Mouse (Mus musculus): ENCODE measurements around the gene C77080.

C77080 gene

DNA sequence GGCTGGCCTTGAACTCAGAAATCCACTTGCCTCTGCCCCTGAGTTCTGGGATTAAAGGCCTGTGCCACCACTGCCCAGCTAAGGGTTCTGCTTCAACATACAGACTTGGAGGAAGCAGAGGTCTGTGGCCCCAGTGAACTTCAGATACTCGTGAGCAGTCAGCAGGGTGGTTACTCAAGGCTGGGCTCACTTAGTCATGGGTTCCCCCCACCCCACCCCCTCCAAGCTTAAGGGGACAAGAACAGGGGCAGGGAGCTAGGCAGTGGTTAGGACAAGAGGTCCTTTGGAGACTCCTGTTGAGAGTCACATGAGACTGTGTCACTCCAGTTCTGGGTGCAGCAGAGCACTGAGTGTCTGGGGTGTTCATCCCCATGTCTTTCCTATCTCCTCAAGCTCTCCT is 7.5 kb upstream of the C77080 start:
- no peak for DNase-seq (ENCODE audit: low read depth, low spot score)

DNA sequence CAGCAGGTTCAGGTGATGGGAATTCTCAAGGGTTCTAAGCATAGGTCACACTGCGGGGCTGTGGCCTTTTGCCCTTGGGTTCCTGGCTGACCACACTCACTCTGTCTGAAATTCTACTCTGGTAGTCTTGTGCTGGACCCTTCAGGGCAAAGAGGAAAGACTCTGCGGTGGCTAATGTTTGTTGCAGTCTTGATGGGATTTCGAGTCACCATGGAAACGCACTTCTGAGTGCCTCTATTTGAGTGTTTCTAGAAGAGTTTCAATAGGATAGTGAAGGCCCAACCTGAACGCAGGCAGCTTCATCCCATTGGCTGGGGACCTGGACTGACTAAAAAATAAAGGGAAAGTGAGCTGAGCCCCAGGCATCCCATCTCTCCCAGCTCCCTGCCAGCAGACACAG is 5.6 kb upstream of the C77080 start:
- DNase-seq (ENCODE audit: low read depth, low spot score) = no peak

DNA sequence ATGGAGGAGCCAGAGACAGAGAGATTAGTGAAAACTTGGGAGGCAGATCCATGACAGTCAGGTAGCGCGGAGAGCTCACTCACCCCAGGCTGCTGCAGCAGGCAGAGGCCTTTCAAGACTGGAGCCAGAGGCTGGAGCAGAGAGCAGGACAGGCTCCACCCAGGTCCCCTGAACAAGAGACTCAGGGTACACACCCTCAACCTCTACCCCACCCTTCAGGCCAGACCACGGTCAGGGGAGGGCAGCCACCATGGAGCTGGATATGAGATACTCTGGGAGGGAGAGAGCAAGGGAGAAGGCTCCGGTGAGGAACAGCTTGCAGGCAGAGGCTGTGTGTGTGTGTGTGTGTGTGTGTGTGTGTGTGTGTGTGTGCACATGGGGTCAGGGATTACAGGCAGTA is 5.0 kb upstream of the C77080 start:
- DNase-seq (ENCODE audit: low read depth, low spot score) = no peak

DNA sequence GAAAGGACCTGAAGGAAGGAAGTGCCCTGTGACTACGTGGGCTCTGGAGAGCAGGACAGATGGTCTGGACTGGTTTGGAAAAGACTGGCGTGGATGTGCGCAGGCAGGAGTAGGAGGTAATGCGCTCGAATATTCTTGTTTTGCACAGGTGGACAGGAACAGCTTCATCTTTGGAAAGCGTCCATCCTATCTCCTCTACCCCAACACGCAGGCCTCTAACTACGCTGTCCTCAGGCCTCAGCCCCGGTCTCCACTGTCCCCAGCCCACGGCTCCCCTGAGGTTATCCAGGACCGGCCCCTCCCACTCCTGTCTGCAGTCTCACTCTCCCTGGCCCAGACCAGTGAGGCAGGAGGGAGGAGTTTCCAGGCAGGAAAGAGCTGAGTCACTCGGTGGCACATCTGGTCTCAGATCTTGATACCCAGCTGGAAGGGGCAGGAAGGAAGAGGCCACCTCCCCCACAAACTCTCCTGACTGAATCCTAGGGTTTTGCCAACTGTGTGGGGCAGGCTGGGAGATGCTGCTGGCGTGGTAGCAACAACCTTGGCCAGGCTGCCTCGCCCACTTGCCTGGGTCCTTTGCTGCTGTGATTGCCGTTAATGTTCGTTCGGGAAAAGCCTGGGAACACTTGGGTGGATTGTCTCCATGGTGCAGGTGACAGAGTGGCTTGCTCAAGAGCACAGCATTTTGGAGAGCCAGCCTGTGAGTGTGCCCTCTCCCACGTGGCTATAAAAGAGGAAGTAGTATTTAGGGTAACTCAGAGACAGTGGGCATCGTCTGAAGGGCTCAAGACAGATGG is 2.2 kb upstream of the C77080 start:
- peak; percentile 88 for DNase-seq (ENCODE audit: low read depth, low spot score)

DNA sequence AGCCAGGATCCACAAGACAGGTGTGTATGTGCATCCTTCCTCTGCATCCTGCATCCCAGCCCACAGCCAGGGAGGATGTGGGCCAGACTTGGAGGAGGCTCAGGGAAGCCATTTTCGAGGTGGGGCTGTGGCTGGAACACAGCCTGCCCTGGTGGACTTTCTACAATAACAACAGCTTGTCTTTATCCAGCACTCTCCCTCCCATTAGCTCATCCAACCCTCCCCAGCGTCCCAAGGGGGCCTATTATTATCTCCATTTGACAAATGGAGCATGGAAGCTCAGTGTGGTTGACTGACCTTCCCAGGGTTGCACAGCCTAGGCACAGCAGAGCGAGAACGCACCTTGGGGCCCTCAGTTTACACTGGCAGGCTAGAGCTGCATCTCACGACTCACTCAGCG is 526 bp downstream of the C77080 start:
- DNase-seq (ENCODE audit: low read depth, low spot score) = peak; percentile 54

DNA sequence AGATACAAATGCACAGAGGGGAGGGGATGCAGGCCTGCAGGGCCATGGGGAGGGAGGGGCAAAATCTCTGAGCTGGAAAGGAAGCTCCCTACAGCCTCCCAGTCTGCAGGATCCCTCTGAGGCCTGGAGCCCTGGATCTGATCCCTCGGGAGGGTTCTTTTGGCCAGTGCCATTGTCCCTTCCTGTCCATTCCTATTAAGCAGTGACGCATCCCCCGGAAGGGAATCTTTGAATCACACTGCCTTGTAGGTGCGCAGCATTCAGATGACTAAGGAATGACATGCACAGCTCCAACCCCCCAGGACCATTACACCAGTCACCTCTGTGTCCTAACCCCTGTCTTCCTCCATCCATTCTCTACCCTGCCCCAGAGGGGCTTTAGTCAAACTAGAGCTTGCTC is 2.1 kb downstream of the C77080 start:
- DNase-seq (ENCODE audit: low read depth, low spot score) = peak; percentile 37

DNA sequence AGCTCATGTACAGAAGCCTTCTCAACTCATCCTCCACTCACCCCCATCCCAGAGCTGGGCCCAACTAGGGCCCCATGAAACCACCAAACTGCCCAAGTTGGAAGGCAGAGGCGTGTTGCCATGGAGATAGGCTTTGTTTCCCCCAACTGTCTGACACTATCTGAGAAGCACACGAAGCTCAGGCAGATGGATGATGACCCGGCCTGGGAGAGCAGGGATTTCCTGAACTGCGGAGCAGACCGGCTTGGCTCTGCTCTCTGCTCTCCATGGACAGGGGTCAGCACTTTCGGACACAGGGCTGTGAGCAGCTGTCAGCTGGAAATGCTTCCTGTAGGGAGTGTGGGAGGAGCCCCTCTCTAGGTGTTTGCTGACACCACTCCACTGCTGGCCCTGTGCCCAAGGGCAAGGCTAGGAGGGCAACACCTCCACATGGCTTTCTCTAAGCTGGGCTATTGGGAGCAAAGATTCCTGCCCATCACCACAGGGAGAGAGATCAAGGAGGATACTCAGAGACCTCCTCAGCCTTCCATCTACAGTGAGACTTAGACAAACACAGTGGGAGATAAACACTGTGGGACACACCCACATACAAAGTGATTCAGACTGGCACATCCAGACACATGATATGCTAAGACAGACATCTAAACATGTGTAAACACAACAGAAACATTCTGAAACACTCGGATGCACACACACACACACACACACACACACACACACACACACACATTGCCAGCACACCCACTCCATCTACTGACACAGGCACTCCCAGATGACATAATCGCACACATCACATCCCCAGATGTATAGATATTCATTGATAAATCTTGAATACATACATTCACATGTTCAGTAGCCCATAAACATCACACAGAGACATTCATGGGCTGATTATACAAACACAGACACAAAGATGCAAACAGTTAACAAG is 4.5 kb downstream of the C77080 start:
- peak; percentile 33 for DNase-seq (ENCODE audit: low read depth, low spot score)

DNA sequence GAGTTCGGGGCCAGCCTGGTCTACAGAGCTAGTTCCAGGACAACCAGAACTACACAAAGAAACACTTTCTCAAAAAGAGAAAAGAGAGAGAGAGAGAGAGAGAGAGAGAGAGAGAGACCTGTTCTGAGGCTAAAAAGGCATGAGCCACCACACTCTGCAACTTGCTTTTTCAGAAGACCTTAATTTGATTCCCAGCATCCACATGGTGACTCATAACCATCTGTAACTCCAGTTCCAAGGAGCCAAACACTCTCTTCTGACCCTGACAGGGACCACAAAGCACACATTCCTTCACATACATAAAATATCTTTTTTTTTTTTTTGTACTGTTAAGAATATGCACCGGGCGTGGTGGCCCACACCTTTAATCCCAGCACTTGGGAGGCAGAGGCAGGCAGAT is 6.6 kb downstream of the C77080 start:
- no peak for DNase-seq (ENCODE audit: low read depth, low spot score)

DNA sequence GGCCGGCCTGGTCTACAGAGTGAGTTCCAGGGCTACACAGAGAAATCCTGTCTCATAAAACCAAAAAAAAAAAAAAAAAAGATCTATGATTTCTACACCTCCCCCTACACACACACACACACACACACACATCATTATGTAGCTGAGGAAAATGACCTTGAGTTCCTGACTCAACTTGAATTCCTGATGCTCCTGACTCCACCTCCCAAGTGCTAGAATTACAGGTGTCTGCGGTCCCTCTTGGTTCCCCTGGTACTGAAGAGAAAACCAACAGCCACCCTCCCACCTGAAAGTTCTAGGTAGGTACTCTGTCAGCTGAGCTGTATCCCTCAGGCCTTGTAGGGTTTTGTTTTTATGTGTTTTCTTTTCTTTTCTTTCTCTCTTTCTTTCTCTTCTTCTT is 8.7 kb downstream of the C77080 start:
- DNase-seq (ENCODE audit: low read depth, low spot score) = peak; percentile 56

DNA sequence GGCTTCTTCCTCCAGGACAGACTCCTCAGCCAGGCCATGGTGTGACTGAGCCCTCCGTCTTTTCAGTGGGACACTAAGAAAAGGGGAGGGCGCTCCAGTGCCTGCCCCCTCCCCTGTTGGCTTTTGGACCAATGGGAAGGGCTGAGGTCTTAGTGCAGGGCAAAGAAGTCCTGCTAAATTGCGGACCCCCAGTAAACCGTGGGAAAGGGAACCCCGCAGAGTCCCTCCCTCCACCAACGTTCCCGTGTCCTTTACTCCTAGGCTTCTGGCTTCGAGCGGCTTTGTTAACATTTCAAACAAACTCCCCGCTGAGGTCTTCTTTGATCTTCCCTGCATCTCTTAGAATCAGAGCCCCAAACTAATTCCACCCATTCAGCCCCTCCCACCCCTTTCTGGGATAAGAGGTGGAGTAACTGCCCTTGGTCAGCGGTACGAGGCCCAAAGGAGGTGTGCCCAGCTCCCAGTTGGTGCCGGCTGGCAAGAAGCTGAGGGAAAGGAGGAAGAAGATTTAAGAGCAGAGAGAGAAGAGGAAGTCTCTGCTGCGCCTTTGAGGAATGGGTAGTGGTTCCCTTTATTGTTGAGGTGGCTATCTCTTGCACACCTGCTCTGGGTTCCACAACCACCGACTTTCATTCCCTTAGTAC is 9.6 kb downstream of the C77080 start:
- DNase-seq (ENCODE audit: low read depth, low spot score) = peak; percentile 94

DNA sequence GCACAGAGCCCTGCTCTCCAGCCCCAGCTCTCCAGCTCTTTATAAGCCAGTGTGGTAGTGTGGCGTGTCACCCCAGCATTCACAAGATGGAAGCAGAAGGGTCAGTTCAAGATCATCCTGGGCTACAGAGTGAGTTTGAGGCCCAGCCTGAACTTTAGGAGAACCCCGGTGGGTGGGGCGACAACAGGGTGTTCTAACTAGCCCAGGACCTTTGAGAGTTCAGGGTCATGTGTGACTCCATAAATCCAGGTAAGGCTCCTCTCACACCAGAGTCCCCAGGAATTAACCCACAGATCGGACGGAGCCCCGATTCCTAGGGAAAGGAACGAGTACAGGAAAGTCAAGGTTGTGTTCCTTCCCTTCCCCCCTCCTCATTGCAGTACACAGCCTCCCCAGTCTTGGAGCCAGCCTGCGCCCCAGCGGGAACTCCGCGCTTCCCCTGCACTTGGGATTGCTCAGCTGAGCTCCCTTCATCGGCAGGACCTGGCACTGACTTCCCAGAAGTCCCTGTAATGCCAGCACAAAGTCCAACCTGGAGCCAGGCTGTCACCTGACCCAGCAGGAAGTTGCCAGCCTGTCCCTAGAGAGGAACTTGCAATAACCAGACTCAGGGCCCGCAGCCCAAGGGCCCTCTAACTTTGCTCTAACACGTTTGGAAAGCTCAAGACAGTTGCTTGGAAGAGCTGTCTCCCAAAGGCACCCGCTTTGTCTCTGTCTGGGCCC is 10.3 kb downstream of the C77080 start:
- DNase-seq (ENCODE audit: low read depth, low spot score) = peak; percentile 85

DNA sequence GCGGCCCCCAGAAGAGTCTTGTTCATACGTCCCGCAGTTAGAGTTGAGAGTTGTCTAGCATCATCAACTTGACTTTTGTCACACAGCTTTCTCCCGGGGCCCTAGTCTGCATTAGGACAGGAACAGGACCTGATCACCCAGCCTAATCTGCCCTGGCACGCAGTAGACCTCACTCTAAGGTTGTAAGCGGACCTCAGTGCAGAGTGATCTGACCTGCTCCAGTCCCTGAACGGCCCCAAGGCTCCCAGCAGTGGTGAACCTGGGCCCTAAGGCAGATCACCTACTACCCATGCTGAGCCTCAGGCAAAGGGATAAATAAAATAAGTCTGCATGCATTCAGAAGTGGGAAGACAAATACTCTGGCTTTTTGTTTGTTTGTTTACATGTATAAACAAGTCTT is 11.9 kb downstream of the C77080 start:
- DNase-seq (ENCODE audit: low read depth, low spot score) = no peak

DNA sequence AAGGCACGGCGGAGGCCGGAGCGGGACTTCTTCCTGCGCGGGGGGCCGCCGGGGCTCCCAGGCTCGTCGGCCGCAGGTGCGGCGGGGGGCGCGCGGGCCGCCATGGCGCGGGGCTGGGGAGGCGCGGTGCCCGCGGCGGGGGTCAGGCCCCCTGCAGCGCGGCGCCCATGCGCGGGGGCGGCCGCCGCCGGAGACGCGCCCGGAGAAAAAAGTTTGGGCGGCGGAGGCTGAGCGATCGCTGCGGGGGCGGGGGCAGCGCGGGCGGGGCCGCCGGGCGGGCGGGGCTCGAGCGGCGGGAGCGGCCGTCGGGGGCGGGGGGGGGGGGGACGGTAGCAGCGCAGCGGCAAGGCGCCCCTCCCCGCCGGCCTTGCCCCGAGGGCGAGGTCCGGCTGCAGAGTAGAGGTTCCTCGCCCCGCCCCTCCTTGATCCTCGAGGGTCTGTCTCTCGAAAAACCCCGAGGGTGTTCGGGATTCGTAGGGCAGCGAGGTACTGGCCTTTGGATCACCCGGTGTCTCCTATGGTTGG is 12.9 kb downstream of the C77080 start:
- peak; percentile 83 for DNase-seq (ENCODE audit: low read depth, low spot score)

DNA sequence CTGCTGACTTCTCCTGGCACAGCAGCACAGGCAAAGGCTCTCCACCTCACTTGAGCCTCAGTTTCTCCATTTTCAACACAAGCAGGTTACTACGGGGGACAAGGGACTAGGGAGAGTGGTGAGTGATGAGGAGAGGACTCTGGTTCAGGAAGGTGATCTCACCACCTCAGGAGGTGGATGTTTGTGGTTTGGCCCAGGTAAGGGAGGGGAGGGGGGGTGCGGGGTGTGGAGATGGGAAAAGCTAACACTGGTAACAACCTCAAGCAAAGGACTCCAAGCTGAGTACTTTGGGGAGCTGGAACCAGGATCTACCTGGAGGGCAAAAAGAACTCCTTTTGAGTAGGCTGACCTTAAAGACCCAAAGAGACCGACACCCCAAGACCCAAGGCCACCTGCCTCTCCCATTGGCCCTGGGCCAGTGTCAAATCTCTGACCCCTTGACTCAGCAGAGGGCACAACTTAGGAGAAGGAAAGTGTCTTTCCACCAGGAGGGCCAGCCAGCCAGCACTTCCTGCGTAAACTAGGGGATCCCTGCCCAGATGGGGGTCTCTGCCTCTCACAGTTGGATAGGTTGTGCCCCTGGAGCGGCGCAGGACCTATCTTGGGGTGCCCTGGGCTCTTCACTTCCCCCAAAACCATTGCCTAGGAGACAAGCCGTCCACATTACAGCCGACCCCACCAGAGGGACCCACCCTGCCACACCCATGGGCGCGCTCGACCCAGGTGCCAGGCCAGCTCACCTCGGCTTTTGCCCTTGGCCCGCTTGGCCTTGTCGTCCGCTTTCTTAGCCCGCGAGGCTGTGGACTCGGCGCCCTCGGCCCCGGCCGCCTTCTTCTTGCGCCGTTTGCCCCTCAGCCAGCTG is 13.6 kb downstream of the C77080 start:
- peak; percentile 51 for DNase-seq (ENCODE audit: low read depth, low spot score)

DNA sequence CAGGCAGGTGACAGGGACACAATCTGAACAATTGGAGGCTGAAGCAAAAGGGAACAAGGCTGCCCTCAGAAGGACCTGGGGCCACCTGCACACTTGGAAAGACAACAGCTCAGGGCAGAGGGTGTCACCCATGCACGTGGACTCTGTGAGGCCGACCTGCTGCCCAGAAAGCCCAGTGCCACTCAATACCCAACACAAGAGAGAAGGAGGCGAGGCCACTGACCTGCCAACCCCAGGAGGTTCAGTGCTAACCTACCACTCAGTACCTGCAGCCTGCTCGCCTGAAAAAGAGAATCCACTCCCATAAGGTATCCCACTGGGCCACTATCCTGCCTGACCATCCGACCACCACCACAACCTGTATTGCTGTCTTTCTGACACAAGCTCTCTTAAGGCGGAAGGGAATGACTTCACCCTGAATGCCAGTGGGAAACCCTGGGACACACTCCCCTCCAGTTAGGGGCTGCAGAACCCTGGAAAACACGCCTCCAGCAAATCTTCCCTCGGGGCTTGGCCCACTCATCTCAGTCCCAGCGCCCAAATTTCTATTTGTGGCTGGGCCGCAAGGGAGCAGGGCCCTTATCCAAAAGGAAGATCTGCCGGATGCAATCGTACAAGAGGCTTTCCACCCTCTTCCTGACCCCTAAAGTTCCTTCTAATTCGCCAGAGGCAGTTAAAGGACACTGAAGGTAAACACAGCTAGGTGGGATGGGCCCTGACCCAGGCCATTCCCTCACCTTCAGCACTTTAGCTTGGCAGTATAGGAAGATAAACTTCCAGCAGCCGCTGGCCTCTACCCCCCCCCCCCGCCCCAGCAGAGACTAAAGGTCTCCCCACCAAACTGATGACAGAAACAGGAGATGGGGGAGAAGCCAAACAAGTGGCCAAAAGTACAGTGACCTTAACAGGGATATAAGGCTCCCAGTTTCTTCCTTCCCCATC is 14.6 kb downstream of the C77080 start:
- no peak for DNase-seq (ENCODE audit: low read depth, low spot score)

DNA sequence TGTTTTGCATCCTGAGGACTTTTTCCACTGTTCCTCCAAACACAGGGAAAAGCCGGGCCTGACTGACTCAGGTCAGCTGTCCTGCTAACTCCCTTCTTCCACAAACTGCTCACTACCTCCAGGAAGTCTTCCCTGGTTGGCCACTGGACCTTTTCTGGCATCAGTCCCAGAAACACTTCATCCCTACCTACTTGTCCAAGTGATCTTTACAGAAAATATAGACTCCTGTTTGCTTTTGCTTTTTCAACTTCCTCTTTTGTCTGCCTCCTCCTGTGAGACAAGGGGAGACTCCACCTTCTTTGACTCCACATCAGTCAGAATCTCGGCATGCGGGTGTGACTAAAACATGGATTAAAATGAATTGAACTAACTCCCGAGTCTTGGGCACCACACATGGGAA is 16.4 kb downstream of the C77080 start:
- DNase-seq (ENCODE audit: low read depth, low spot score) = no peak

DNA sequence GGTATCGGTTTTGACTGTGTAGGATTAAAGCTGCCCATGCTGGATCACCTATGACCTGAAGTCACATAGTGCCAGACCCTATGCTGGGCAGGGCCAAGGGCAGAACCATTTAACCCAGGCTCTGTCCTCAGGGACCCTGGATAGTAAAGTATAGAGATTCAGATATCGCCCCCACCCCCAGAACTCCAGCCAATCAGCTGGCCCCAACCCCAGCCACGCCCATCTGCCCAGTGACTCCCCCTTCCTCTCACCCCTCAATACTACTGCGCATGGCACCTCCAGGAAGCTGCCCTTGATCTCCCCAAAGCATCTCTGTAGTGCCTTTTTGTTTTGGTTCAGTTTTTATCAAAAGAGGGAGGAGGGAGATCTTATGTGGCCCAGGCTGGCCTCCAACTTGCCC is 18.4 kb downstream of the C77080 start:
- DNase-seq (ENCODE audit: low read depth, low spot score) = no peak

DNA sequence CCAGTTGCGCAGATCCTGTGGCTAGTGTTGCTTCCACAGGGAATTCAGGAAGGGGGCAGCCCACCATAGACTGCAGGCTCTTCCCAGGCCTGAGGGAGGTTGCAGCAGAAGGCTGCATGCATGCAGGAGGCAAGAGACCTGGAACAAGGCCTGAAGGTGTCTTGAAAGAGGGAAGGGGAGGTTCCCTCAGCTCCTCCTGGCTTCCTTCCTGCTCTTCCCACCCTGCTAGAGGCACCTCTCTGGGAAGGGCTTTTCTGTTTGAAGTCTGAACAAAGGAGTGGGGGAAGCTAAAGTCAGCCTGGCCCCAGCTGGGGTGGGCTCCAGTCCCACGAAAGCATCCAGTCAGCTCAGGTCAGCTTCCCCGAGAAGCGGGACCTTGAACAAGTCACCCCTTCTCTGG is 18.9 kb downstream of the C77080 start:
- peak; percentile 75 for DNase-seq (ENCODE audit: low read depth, low spot score)

DNA sequence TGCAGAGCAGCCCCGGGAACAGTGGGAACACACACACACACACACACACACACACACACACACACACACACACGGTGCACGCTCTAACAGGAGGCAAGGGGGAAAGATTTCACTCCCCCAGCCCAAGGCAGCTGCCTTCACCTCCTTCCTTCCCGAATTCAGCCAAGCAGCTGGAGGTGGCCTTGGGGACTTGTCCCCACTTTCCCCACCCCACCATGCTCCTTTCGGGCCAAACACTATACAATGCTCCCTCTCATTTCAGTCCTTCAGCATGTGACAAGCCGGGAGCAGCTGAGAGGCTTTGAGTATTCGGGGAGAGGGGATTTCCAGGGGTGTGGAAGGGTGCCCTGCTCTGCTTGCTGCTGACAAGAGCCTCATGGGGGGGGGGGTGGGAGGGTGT is 19.3 kb downstream of the C77080 start:
- no peak for DNase-seq (ENCODE audit: low read depth, low spot score)

Measured in ZHBTc4 (cell line).